Mouse (Mus musculus) cerebellum, adult 2 months (tissue): ENCODE measurements around the gene Kmt5c. TPM values are rescaled to one million over a fixed set of nuclear protein-coding genes. Genes with fewer than 3 reads are reported as not detected.

ENCODE experiments used
- DNase-seq, 2 experiments: peaks; one replicate each; pipeline ENCODE4 v3.0.0; 2021
- H3K27ac ChIP-seq: fragments of 200-500 bp; 2 replicates; pipeline ENCODE4 v1.5.1; 2012; ENCODE audit warnings: low read length, control low read depth, inconsistent platforms; ENCODE audit not compliant: insufficient read depth
- H3K27me3 ChIP-seq: fragments of 200-500 bp; 2 replicates; pipeline ENCODE4 v1.6.1; 2012; ENCODE audit warnings: inconsistent platforms, mild to moderate bottlenecking, low read length, moderate library complexity; ENCODE audit not compliant: control insufficient read depth, insufficient read depth
- H3K4me1 ChIP-seq: fragments of 200-500 bp; 2 replicates; pipeline ENCODE4 v1.6.1; 2011; ENCODE audit warnings: low read length; ENCODE audit not compliant: control insufficient read depth, insufficient read depth
- H3K4me3 ChIP-seq: fragments of 200-500 bp; replicated peaks from 2 replicates; pipeline ENCODE3; 2011; ENCODE audit warnings: mild to moderate bottlenecking, low read depth, low read length, control low read depth; ENCODE audit not compliant: insufficient read depth
- CTCF ChIP-seq: fragments of 200-500 bp; IDR thresholded peaks from 2 replicates; pipeline ENCODE4 v1.5.1; 2011; ENCODE audit warnings: low read depth, mild to moderate bottlenecking, control low read depth, low read length, moderate library complexity, borderline replicate concordance; ENCODE audit not compliant: insufficient read depth
- POLR2A ChIP-seq: fragments of 200-500 bp; IDR thresholded peaks from 2 replicates; pipeline ENCODE4 v1.6.1; 2011; ENCODE audit warnings: low read length, control low read depth, borderline replicate concordance; ENCODE audit not compliant: insufficient read depth
- WGBS: fragments of 180-500 bp; shearing (Covaris S2); methylation state at CpG from one replicate; pipeline ENCODE4 v1.1.7; 2018; 5-methylcytosine and 5-hydroxymethylcytosine counted together
- polyA plus RNA-seq: library from polyadenylated mRNA; depleted of rRNA; stranded (reverse); fragments of >200 nt; gene quantifications from 2 replicates; pipeline ENCODE4 v1.2.3, GENCODE M21; 2012

Gene Kmt5c
- polyA plus RNA-seq, 1 experiment, result 81.5 TPM

GRCm38 (mm10) chr7:4741151-4741550, 1.2 kb downstream of the Kmt5c start:
- 5% methylated on average over 4 of the region's 4 CpGs for WGBS
- Histone ChIP-seq H3K27ac (peak overlapping the region; percentile 97), H3K4me3 (peak overlapping the region; percentile 99), H3K27me3 (no peaks in the 10 kb centered on the region), H3K4me1 (peaks cover 13% of the 10 kb centered on the region; the same call in 1 of the 2 replicates)
- TF ChIP-seq POLR2A (peak; percentile 66; the same call in 1 of the 2 replicates), CTCF (no peak)
- peak; percentile 78 to 82 for DNase-seq

DNA sequence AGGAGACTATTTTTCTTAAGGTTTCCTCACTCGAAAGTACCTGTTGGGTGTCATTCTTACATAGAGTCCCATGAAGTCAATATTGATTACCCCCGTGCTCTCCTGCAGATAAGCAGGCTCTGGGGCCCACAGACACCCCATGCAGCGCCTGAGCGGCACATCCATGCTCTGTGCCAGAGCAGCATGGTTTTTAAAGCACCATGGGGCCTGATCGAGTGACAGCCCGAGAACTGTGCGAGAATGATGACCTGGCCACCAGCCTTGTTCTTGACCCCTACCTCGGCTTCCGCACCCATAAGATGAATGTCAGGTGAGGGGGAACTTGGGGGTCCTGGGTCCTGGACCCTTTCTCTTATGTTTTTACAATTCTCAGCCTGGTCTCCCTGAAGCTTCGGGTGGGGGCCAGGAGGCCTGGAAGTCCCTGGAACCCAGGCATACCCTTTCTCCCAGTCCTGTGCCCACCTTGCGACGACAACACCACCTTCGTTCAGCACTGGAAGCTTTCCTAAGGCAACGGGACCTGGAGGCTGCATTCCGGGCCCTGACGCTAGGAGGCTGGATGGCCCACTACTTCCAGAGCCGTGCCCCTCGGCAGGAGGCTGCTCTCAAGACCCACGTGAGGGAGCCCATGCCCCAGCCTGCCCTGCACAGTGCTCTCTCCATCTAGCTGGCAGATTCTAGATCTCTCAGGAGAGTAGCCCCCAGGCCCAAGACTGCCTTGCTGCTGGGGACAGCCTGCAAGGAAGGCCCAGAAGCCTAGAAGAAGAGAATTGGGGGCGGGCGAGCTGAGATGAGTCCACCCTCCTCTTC, 2.0 kb downstream of the Kmt5c start:
- H3K27ac ChIP-seq, result peak overlapping the region; percentile 97
- DNase-seq, result peak; percentile 21 to 32
- 60% methylated on average over 21 of the region's 21 CpGs for WGBS
- H3K27me3 ChIP-seq, result no peaks in the 10 kb centered on the region
- peak overlapping the region; percentile 99 for H3K4me3 ChIP-seq
- H3K4me1 ChIP-seq, result peaks cover 13% of the 10 kb centered on the region; the same call in 1 of the 2 replicates
- TF ChIP-seq POLR2A, result no peak

DNA sequence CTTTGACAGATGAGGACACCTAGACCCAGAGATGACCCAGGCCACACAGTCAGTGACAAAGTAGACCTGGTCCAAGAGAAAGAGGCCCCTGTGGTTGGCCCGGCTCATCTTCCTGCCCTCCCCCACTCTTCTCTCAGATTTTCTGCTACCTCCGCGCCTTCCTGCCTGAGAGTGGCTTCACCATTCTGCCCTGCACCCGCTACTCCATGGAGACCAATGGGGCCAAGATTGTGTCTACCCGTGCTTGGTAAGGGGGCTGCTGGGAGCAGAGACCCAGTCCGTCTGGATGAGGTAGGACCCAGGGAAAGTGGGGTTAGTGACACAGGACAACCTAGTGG, 2.5 kb downstream of the Kmt5c start:
- WGBS, result 84% methylated on average over 6 of the region's 6 CpGs
- TF ChIP-seq POLR2A (no peak), CTCF (no peak)
- Histone ChIP-seq H3K4me1 (peaks cover 13% of the 10 kb centered on the region; the same call in 1 of the 2 replicates), H3K27ac (peak overlapping the region; percentile 97; the same call in 1 of the 2 replicates), H3K4me3 (no peak overlapping the region), H3K27me3 (no peaks in the 10 kb centered on the region)
- DNase-seq, result no peak

- Histone ChIP-seq H3K27me3 (no peaks in the 10 kb centered on the region), H3K27ac (no peak overlapping the region), H3K4me3 (no peak overlapping the region), H3K4me1 (peaks cover 13% of the 10 kb centered on the region; the same call in 1 of the 2 replicates)
- 54% methylated on average over 2 of the region's 2 CpGs for WGBS
- DNase-seq, result no peak
- no peak for TF ChIP-seq CTCF
- TF ChIP-seq POLR2A, result no peak
Observed at GRCm38 (mm10) chr7:4743354-4743753, 3.4 kb downstream of the Kmt5c start.

DNA sequence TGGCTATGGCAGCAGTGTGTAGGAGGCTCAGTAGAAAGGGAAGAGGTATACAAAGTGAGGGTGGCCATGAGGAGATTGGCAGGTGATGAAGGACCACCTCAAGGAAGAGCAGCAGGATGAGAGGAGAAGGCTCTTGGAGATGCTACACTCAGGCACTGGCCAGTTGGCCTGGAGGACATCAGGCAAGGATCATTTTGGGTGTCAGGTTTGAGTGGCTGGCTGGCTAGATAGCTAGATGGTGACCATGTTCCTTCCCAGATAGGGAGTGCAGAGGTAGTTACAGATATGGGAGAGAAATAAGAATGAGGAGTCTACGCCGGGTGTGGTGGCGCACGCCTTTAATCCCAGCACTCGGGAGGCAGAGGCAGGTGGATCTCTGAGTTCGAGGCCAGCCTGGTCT, 5.0 kb downstream of the Kmt5c start:
- no peak overlapping the region for H3K27ac ChIP-seq
- no peaks in the 10 kb centered on the region for H3K27me3 ChIP-seq
- TF ChIP-seq POLR2A (no peak), CTCF (no peak)
- WGBS, result 98% methylated on average over 6 of the region's 6 CpGs
- no peak overlapping the region for H3K4me3 ChIP-seq
- no peak for DNase-seq
- peaks cover 13% of the 10 kb centered on the region; the same call in 1 of the 2 replicates for H3K4me1 ChIP-seq

GRCm38 (mm10) chr7:4746326-4746980, 6.5 kb downstream of the Kmt5c start:
- Histone ChIP-seq H3K27me3 (no peaks in the 10 kb centered on the region), H3K4me3 (no peak overlapping the region), H3K4me1 (peaks cover 12% of the 10 kb centered on the region; the same call in 1 of the 2 replicates), H3K27ac (no peak overlapping the region)
- 81% methylated on average over 22 of the region's 22 CpGs for WGBS
- TF ChIP-seq POLR2A, result no peak
- no peak for TF ChIP-seq CTCF
- DNase-seq, result no peak

DNA sequence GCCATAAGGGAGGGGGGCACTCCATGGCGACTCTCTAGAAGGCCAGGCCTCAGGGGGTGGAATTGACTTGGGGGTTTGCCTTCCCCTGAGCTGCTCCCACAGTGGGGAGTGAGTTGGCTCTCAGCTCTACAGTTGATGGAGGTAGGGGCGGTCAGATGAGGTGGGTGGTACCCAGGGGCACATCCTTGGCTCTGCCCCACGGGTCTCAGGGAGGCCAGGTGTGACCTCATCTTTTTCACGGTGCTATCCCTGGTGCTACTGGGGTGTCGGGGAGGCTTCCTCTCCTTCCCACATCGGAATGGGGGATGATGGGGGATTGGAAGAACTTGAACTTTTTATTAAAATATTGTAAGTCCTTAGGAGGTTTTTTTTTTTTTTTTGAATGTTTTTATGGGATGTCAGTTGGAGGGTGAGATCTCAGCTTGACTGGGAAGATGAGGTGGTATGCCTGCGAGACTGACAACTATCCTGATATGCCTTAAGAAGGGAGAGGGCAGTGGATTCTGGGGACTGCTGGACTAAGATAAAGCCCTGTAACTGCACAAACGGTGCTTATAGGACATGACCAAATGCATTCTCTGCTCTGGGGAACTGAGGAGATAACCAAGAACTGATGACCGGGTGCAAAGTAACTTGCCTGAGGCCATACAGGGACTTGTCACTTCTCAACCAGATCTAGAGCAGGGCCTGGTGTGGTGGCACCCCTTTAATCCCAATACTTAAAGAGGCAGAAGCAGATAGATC, 7.4 kb downstream of the Kmt5c start:
- Histone ChIP-seq H3K4me1 (peaks cover 6% of the 10 kb centered on the region), H3K27ac (no peak overlapping the region), H3K4me3 (no peak overlapping the region), H3K27me3 (no peaks in the 10 kb centered on the region)
- TF ChIP-seq CTCF (no peak), POLR2A (no peak)
- no peak for DNase-seq
- WGBS, result 75% methylated on average over 9 of the region's 9 CpGs
